Mouse (Mus musculus) A20 (cell line): Measurements from ENCODE around the gene Gstp3.
A peak's percentile ranks its signal among the peaks of the same experiment; 100 is the strongest.

Experiments
- DNase-seq: peaks from one replicate; pipeline ENCODE4 v3.0.0-alpha.2; 2011; ENCODE audit warnings: low read depth, low spot score

Gstp3 gene

DNA sequence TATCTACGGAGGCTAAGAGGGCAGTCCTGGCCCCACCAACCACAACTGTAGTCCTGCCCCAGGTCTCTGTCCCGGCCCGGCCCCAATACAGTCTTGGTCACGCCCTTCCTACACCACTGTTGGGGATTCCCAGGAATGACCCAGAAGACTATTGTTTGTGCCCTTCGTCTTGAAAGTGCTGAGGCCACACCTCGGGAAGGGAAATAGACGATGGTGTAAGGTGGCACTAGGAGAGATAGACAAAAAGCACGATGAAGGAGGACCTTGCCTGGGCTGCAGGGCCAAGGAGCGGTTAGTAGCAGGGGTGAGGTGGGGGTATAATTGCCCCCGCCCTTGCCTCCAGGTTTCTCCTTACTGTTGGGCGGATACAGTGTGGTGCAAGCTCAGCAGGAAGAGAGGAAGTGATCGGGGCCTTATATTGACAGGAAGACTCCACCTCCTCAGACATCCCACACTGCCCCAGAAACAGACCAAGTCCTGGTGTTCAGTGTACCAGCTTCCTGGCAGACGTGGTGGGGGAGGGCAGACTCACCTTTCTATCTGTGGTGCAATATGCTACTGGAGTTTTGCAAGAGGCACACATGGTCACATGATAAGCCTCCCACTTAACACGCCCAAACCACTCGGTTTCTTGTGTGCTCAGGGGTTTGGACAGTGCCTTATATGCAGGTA, at the start of gene Gstp3:
Gstp3 (minus strand) TSS at position 501 of the 672 bp plus-strand sequence.
- no peak for DNase-seq

DNA sequence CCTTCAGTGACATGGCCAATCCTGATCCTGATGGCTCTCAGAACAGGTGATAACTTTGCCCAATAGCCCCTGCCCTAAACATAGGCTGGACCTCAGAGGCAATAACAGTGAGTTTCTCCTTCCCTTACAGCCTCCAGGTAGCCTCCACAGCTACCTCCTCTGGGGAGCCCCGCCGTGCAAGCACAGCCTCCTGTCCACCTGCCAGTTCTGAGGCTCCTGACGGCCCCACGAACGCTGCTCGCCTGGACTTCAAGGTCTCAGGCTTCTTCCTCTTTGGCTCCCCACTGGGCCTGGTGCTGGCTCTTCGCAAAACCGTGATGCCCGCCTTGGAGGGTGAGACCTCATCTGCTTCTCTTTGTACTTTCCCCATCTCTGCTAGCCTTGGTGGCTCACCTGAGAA, 49.2 kb upstream of the Gstp3 start:
- DNase-seq = no peak

DNA sequence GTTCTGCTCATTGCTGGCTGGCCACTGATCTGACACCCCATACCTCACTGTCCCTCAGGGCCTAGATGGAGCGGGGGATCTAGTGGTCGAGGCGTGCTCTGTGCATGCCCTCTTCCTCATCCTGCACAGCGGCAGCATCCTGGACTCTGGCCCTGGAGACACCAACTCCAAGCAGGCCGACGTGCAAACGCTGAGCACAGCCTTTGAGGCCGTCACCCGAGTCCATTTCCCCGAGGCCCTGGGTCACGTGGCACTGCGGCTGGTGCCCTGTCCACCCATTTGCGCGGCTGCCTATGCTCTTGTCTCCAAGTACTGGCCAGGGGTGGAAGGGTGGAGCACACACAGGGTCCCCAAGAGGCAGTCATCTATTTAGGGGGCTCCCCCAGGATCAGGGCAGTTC, 47.3 kb upstream of the Gstp3 start:
- DNase-seq = no peak

DNA sequence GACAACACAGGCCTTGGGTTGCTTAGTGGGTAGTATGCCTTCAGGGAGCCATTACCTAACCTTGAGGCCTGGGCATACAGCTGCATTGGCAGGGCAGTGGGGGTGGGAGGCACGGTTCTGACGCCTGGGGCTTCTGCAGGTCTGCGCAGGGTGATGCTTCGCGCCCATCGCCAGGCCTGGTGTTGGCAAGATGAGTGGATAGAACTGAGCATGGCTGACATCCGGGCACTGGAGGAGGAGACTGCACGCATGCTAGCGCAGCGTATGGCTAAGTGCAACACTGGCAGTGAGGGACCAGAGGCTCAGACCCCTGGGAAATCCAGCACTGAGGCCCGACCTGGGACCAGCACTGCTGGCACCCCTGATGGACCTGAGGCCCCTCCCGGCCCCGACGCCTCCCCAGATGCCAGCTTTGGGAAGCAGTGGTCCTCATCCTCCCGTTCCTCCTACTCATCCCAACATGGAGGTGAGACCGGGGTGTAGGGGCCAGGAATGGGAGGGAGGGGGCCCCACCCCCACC, 45.4 kb upstream of the Gstp3 start:
- DNase-seq = no peak

DNA sequence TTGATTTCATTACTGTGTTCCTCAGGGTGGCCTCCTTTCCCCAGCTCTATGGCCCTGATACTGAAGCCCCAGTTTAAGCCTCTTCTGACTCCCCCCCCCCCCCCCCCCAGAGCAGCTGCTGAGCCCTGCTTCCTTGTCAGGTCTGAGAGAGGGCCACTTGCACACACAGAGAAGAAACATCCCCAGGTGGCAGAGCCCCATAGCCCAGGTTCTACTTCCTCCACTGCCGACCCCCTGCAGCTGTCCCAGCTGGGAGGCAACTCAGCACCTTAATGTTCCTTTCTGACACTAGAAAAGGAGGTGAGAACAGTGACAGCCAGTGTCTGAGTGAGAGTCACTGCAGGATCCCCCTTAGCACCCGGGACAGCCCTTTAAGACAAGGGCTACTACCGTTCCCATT, 44.4 kb upstream of the Gstp3 start:
- DNase-seq = peak; percentile 73

DNA sequence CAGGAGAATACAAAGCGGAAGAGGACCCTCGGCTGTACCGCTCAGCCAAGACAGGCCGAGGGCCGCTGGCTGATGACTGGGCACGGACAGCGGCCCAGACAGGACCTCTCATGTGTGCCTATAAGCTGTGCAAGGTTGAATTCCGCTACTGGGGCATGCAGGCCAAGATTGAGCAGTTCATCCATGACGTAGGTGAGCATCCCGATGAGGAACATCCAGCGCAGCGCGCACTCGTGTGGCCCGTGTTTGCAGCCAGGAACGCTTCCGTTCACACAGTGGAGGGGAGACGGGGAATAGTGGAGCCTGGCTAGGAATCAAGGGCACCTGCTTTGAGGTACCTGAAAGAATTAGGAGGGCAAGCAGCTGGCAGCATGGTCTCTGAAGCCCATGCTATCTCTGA, 43.9 kb upstream of the Gstp3 start:
- DNase-seq = no peak

DNA sequence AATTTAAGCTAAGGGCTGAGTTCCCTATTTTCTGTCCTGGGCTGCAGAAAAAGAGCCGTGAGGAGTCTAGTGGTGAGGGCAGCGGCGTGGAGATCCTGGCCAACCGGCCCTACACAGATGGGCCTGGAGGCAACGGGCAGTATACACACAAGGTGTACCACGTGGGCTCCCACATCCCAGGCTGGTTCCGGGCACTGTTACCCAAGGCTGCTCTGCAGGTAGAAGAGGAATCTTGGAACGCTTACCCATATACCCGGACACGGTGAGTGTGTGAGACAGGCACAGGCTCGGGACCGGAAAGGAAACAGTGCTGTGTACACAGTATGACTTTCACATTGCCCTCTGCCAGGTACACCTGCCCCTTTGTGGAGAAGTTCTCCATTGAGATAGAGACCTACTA, 43.3 kb upstream of the Gstp3 start:
- no peak for DNase-seq

DNA sequence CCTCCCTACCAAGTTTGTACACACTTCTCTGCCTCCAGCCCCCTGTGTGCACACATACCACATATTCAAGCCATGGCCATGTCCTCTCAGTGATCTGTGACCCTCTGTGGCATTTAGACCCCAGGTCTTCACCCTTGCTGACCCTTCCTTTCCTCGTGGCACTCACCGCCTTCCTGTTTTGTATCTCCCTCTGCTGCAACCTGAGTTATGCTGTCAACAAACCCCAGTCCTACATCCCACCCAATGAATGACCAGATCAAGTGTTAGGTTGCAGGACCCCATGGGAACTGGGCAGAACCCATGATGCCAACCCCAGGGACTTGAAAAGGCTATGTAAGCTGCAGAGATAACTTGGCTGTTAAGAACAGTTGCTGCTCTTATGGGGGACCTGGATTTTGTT, 42.7 kb upstream of the Gstp3 start:
- DNase-seq = no peak

DNA sequence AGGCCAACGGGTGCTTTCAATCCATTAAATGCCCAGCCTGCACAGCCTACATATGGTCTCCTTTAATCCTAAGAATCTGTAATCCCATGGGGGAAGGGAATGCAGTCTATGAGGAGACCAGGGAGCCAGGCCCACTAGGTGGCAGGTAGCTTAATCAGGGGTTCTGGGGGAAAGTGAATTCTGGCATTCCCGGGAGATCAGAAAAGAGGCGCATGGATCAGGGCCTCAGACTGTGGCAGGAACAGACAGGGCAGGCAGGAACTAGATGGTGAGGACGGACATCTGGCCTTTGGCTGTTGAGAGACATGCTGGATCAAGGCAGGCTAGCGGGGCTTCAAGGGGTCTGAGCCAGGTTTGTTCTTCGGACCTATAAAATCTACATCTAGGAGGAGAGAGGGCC, 42.1 kb upstream of the Gstp3 start:
- no peak for DNase-seq

DNA sequence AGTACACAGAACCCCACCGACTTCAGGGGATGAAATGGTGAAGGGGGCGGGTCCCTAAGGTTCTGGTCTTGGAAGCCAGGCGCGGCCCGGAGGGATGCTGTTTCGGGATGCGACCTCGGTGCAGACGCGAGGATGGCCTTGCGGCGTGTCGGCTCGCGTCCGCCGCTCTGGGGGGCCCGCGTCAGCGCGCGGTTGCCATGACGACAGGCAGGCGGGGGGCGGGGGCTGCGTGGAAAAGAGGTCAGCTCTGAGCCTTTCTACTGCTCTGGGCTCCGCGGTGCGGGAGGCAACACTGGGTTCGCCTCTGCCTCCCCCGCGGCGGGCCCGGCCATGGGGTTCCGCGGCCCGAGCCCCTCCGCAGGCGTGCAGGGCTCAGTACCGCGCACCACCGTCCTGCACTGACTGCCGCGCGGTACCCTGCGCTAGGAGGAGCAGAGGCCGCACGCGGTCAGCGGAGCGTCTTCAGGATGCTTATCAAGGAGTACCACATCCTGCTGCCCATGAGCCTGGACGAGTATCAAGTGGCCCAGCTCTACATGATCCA, 41.4 kb upstream of the Gstp3 start:
- DNase-seq = peak; percentile 76

DNA sequence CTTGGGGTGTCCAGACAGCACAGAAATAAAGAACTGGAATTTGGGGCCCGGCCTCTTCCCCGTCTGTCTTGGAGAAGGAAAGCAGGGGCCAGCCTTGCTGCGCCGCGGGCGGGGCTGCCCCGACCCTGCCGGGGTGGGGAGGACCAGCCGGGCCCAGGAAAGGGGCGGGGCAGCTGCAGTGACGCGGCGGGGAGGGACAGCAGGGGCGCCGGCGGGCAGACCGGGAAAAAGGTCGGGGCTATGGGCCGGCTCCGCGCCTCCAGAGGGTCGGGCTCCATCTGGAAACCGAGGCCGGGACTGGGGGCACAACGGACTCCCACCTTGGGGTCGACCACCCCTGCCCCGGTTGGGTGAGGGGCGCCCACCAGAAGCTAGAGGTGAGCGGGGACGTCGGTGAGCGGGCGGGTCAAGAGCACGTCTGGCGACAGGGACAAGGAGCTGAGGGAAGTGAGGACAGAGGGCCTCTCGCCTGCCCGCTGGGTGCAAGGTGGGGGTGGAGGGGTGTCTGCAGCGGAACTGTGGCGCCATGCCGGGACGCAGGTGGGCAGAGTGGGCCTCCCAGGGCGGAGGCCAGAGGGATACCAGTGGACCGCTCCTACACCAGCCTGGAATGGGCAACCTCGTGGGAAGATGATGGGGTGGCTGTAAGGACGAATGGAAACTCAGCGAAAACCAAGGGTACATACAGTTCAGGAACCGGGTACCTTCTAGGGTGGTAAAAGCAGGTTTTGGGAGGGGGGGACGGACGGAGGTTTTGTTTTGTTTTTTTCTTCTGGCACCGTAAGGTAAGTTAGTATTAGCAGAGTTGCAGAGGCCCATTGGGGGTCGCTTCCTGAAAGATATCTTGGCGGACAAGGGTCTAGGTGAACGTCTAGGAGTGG, 40.7 kb upstream of the Gstp3 start, which contains the start of gene Pitpnm1:
Pitpnm1 (plus strand) TSS at position 162 of the 881 bp plus-strand sequence.
- peak; percentile 88 for DNase-seq

DNA sequence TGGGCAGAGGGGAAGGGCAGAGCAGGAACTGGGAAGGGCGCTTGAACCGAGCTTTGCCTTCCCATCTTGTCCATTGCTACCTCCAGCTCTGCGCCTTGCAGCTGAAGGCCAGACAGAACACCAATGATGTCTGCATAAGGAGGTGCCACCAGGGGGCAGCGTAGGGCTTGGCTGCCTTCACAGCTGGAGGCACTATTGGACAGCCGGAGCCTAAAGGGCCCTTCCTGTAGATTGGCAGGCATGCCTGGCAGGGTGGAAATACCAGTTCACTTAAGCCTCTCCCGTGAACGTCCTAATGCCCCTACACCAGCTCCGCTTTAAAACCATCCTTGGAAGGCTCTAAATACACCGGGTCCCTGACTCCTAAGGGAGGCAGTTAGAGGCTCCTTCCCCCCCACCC, 39.7 kb upstream of the Gstp3 start:
- DNase-seq = peak; percentile 93

DNA sequence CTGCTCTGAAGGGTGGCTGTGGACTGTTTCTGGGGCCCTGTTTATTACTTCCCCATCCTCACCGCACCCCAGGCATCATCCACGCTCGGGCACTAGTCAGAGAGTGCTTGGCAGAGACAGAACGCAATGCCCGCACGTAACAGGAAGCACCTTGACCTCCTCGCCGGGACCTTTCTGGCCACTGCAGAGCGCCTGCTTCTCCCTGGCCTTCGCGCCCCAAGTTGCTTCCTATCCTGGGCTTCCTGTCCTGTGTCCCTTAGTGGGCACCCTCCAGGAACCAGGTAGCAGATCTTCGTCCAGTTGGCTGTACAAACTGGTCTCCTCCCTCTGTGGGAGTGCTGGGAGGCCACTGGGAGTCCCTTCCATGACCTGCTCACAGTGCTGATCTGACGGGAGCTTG, 39.1 kb upstream of the Gstp3 start:
- DNase-seq = peak; percentile 42

DNA sequence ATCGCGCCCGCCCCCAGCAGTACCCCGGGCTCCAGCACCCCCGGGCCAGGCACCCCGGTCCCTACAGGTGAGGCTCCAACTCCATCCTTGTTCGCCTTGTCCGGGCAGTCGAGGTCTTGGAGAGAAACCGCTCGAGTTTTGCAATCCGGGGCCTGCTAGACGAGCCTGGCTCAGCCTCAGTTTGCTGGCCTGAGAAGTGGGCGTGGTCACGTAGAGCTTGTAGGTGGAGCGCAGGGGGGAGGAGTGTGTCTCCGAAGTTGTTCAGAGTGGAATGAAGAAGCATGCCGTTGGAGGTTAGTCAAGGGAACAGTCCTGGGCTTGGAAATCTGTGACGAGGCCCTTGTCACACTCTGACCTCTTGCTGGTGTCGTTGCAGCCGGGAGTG, 38.1 kb upstream of the Gstp3 start:
- DNase-seq = peak; percentile 96

DNA sequence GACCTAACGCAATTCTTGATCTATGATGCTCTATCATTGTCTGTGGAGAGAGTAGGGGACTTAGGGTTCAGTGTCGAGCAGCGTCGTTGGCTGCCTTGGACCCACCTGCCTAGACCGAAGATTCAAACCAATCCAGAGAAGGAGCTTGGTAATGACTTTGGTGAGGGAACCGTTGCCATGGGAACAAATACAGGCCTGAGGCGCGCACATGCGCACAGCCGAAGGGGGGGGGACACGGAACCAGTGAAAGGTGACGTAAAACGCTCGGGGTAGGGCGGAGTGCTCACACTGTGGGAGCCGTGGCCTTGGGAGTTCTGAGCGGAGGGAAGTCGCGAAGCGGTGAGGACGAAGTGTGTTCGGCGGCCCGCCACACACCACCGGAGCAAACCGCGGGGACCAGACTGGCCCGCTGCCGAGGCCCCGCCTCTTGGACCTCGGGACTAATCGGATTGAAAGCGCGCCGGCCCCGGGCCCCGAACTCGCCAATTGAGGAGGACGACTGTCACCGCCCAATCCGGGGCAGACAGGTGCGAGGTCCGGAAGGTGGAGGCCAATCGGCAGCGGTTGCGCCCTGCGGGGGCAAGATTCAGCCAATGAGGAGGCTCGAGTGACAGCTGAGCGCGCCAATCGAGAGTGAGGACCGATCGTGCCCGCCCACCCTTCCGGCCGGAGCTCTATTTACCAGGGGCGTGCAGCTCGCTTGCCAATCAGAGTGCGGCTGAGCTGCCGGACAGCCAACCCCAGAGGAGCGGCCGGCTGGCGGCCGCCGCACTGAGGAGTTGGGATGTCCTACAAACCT, 37.5 kb upstream of the Gstp3 start, which contains the start of gene Cdk2ap2:
Cdk2ap2 (plus strand) TSS at position 541 of the 799 bp plus-strand sequence.
- DNase-seq = peak; percentile 100

DNA sequence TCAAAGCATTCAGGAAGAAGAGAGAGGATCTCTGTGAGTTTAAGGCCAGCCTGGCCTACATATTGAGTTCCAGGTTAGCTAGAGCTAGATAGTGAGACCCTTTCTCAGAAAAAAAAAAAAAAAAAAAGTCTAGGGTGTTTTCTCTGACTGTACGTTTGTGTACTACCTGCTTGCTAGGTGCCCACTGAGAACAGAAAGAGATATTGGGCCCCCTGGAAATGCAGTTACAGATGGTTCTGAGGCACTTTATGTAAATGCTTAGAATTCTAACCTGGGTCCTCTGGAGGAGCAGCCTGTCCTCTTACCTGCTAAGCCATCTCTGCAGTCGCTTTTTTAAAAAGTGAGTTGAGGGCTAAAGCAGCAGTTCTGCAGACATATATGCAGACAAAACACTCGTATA, 36.4 kb upstream of the Gstp3 start:
- no peak for DNase-seq

DNA sequence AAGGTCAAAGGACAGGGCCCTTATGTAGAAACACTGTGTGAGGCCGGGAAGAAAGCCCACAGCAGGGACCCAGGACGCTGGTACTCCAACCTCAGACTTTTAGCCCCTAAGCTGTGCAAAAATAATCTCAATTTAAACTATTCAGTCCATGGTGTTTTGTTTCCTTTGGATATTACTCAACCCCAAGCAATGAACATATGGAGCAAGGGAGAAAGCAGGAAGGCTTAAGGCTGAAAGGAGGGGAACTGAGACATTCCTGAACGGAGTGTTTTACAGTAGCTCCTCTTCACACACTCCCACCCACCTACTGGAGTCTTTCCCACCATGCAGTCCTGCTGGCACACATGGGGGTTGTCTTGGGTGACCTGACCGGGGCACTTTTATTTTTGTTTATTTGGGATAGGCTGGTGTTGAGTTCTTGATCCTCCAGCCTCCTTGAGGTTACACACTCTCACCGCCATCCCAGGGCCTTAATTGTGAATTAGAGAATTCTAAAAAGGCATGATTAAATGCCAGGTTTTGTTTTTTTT, 35.5 kb upstream of the Gstp3 start:
- DNase-seq = no peak

DNA sequence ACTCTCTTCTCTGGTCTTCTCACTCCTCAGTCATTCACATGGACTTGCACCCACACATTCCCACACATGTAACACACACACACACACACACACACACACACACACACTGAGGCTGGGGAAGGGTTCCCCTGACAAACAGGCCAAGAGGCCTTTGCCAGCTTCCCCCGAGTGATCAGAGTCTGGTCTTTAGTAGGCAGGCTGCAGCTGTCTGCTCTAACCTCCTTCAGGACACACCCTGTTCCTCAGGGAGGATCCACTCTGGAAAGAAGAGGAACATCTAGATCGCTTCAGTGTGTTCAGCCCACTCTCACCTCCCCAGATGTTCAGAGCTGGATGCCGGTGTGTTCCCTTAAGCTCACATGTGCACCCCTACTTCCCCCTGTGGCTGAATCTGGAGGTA, 35.0 kb upstream of the Gstp3 start:
- no peak for DNase-seq

DNA sequence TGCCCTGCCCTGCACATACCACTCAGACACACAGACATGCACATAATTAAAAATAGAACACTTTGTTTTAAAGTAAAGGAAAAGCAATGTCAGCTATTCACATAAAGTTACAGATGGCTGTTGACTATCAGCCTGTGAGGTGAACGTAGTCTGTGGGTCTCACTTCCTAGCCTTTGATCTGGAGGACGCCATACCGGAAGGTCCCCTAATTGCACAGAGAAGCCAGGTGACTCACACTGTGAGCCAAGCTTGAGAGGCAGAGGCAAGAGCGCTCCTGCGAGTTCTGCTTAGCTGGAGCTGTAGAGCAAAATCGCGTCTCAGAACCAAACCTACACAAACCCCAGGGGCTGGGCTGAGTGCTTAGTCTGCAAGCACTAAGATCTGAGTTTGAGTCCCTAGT, 34.4 kb upstream of the Gstp3 start:
- no peak for DNase-seq

DNA sequence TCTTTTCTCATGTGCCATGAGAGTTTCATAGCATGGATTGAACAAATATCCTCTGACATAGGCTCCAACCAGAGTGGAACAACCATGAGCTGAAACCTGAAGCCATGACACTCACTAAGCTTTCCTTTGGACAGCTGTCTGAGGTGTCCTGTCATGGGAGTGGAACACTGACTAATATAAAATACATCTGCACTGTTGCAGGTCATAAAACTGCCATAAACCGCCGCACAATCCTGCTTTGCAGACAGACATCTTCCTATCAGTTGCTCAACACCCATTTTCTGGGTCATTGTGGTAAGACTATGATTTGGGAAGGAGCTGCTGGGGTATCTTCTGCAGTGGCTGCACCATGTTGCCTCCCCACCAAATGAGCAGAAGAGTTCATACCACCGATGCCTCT, 33.4 kb upstream of the Gstp3 start:
- no peak for DNase-seq

DNA sequence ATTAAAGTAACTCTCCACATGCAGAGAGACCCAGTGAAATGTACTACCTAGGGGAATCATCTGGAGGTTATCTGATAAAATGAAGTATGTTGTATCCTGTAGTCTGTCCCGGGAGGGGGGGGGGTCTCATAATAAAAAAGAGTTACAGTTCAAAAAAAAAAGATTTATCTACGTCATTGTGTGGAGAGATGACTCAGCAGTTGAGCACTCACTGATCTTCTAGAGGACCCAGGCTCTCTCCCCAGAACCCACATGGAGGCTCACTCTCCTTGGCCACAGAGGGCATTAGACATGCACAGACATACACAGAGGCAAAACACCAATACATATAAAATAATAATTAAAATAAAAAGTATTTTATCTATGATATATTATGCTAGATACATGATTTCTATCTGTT, 32.0 kb upstream of the Gstp3 start:
- DNase-seq = no peak
